Mouse (Mus musculus) heart, postnatal 0 days (tissue): ENCODE results near the gene Samd4.

Source experiments
- CTCF ChIP-seq: IDR thresholded peaks from 2 replicates; pipeline ENCODE4 v1.5.1; 2016; ENCODE audit warnings: antibody characterized with exemption, control low read depth, low read depth
- EP300 ChIP-seq: IDR thresholded peaks from 2 replicates; pipeline ENCODE4 v1.6.1; 2016; ENCODE audit warnings: antibody characterized with exemption, low read depth

DNA sequence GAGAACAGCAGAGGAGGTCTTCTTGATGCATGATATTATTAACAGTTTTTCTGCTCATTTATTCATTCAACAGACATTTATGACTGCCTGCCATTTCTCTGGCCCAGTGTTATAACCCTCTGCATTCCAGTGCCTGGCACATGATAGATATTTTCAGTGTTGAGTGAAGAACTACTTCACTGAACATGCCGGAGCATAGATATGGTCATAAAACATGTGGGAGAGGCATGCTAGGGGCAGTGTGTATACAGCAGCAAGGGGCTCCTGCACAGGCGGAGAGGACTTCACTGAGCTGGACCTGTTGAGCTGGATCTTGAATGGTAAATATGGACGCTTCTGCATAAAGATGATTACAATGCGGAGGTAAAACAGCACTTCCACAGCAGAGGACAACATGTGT lies 6.4 kb downstream of the Samd4 start:
- peak; percentile 89 for TF ChIP-seq EP300
- TF ChIP-seq CTCF = no peak
